Mouse (Mus musculus) kidney, embryonic 14.5 days (tissue): ENCODE measurements at regions not wholly inside any gene's neighbourhood (a gene's known extent, or its start where the extent isn't known, plus 50 kb on each side); places are given as distances from the start of the nearest gene placed in this dataset.

Experiments
- ATAC-seq: fragments of 200-750 bp; cut with Nextera tagmentation; 2 replicates; pipeline ENCODE4 v1.8.0; 2017; ENCODE audit warnings: moderate number of reproducible peaks, mild to moderate bottlenecking, moderate TSS enrichment, moderate library complexity; ENCODE audit not compliant: low FRiP score, low TSS enrichment
- H3K27ac ChIP-seq: fragments of 300-500 bp; sonication (generic); 2 replicates; pipeline ENCODE4 v1.5.1; 2014; ENCODE audit warnings: low read depth, mild to moderate bottlenecking, low read length, moderate library complexity, mixed read lengths
- H3K27me3 ChIP-seq: fragments of 300-500 bp; sonication (generic); 2 replicates; pipeline ENCODE4 v1.6.1; 2014; ENCODE audit warnings: mild to moderate bottlenecking, low read length; ENCODE audit not compliant: control insufficient read depth, insufficient read depth
- H3K36me3 ChIP-seq: fragments of 300-500 bp; sonication (generic); 2 replicates; pipeline ENCODE4 v1.6.1; 2014; ENCODE audit warnings: low read length, mixed read lengths; ENCODE audit not compliant: control insufficient read depth, insufficient read depth
- H3K4me1 ChIP-seq: fragments of 300-500 bp; sonication (generic); 2 replicates; pipeline ENCODE4 v1.6.1; 2014; ENCODE audit warnings: low read length, mixed read lengths; ENCODE audit not compliant: control insufficient read depth, insufficient read depth
- H3K4me2 ChIP-seq: fragments of 300-500 bp; sonication (generic); replicated peaks from 2 replicates; pipeline ENCODE4 v1.6.1; 2014; ENCODE audit warnings: low read depth, mild to moderate bottlenecking, low read length
- H3K4me3 ChIP-seq: fragments of 300-500 bp; sonication (generic); 2 replicates; pipeline ENCODE4 v1.5.1; 2014; ENCODE audit warnings: mild to moderate bottlenecking, low read length
- H3K9ac ChIP-seq: fragments of 300-500 bp; sonication (generic); 2 replicates; pipeline ENCODE4 v1.6.1; 2014; ENCODE audit warnings: low read depth, mild to moderate bottlenecking, low read length, moderate library complexity
- H3K9me3 ChIP-seq: fragments of 300-500 bp; sonication (generic); 2 replicates; pipeline ENCODE4 v1.6.1; 2016; ENCODE audit warnings: low read length; ENCODE audit not compliant: control insufficient read depth
- WGBS: fragments of 180-500 bp; shearing (Covaris S2); extraction: QIAGEN DNeasy Blood & Tissue Kit; methylation state at CpG from one replicate; pipeline ENCODE4 v1.1.7; 2014; 5-methylcytosine and 5-hydroxymethylcytosine counted together

DNA sequence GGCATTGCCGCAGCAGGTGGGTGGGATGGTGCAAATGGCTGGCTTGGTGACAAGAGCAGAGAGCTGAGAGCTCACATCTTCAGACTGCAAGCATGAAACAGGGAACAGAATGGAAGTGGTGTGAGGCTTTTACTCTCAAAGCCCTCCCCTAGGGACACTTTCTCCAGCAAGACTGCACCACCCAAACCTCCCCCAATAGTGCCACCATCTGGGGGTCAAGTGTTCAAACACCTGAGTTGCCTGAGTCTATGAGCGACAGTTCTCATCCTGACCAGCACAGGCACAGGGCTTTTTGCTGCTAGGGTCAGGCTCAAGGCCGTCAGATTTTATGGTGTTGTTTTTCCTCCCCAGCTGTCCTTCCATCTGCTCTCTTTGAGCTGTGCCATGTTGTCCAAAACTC is 337.9 kb upstream of the Eif4g2 start:
- no peak overlapping the region for H3K4me2 ChIP-seq
- 64% methylated on average over 3 of the region's 3 CpGs for WGBS

GRCm38 (mm10) chr7:111417735-111418134 is 334.9 kb upstream of the Eif4g2 start:
- ATAC-seq = no peak
- Histone ChIP-seq H3K27ac (no peak overlapping the region), H3K4me3 (no peak overlapping the region), H3K4me1 (0 out of 2 replicates have a peak, but pooled peaks cover 7% of the 10 kb centered on the region), H3K27me3 (no peaks in the 10 kb centered on the region), H3K9me3 (no peaks in the 10 kb centered on the region), H3K36me3 (no peaks in the 10 kb centered on the region), H3K9ac (no peak overlapping the region), H3K4me2 (no peak overlapping the region)
- WGBS = 38% methylated on average over 3 of the region's 3 CpGs

More for the DNA sequence above, 337.9 kb upstream of the Eif4g2 start:
- Histone ChIP-seq H3K27ac (no peak overlapping the region), H3K27me3 (no peaks in the 10 kb centered on the region), H3K4me3 (no peak overlapping the region), H3K9ac (no peak overlapping the region), H3K4me1 (no peaks in the 10 kb centered on the region), H3K36me3 (no peaks in the 10 kb centered on the region), H3K9me3 (no peaks in the 10 kb centered on the region)
- ATAC-seq = no peak

- no peaks in the 10 kb centered on the region for H3K36me3 ChIP-seq
- ATAC-seq = no peak
- H3K27me3 ChIP-seq = no peaks in the 10 kb centered on the region
- no peak overlapping the region for H3K4me2 ChIP-seq
- no peak overlapping the region for H3K27ac ChIP-seq
- no peak overlapping the region for H3K4me3 ChIP-seq
- 0 out of 2 replicates have a peak, but pooled peaks cover 8% of the 10 kb centered on the region for H3K4me1 ChIP-seq
- H3K9ac ChIP-seq = no peak overlapping the region
- 89% methylated on average over 6 of the region's 6 CpGs for WGBS
- no peaks in the 10 kb centered on the region for H3K9me3 ChIP-seq
Measured at GRCm38 (mm10) chr7:111416061-111416460, 333.2 kb upstream of the Eif4g2 start.

DNA sequence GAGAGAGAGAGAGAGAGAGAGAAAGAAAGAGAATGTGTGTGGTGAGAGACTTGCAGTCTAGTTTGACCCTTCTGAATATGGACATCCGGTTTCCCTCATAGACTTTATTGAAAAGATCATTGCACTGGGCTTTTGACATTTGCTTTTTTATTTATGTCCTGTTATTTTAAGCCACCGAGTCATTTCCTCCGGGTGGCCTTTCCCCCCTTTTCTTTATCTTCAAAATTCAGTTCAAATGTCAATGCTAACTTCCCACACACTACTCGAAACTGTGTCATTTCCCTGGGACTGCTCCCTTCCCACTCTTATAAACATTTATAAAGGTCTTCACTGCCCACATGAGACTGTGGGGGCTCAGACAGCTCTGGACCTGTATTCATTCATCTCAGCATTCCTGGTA is 330.9 kb upstream of the Eif4g2 start:
- Histone ChIP-seq H3K4me1 (0 out of 2 replicates have a peak, but pooled peaks cover 8% of the 10 kb centered on the region), H3K9me3 (no peaks in the 10 kb centered on the region), H3K9ac (no peak overlapping the region), H3K36me3 (no peaks in the 10 kb centered on the region), H3K4me2 (no peak overlapping the region), H3K27me3 (no peaks in the 10 kb centered on the region), H3K4me3 (no peak overlapping the region), H3K27ac (no peak overlapping the region; the same call in 1 of the 2 replicates)
- ATAC-seq = no peak
- WGBS = 47% methylated on average over 4 of the region's 4 CpGs

- H3K4me1 ChIP-seq = 0 out of 2 replicates have a peak, but pooled peaks cover 8% of the 10 kb centered on the region
- no peak for ATAC-seq
- H3K27ac ChIP-seq = no peak overlapping the region; the same call in 1 of the 2 replicates
- no peaks in the 10 kb centered on the region for H3K27me3 ChIP-seq
- H3K4me2 ChIP-seq = no peak overlapping the region
- H3K9ac ChIP-seq = no peak overlapping the region
- H3K9me3 ChIP-seq = no peaks in the 10 kb centered on the region
- no peak overlapping the region for H3K4me3 ChIP-seq
- no peaks in the 10 kb centered on the region for H3K36me3 ChIP-seq
- WGBS = 87% methylated on average over 2 of the region's 2 CpGs
Measured at GRCm38 (mm10) chr7:111412957-111413356, 330.1 kb upstream of the Eif4g2 start.

GRCm38 (mm10) chr7:111411386-111411960 is 328.6 kb upstream of the Eif4g2 start:
- Histone ChIP-seq H3K27me3 (no peaks in the 10 kb centered on the region), H3K4me2 (no peak overlapping the region), H3K36me3 (no peaks in the 10 kb centered on the region), H3K9ac (no peak overlapping the region), H3K4me1 (0 out of 2 replicates have a peak, but pooled peaks cover 8% of the 10 kb centered on the region), H3K27ac (no peak overlapping the region), H3K9me3 (no peaks in the 10 kb centered on the region), H3K4me3 (no peak overlapping the region)
- no peak for ATAC-seq
- WGBS = 85% methylated on average over 5 of the region's 5 CpGs

GRCm38 (mm10) chr7:111395972-111396371 is 313.1 kb upstream of the Eif4g2 start:
- no peaks in the 10 kb centered on the region for H3K27me3 ChIP-seq
- no peak overlapping the region for H3K27ac ChIP-seq
- H3K4me3 ChIP-seq = no peak overlapping the region
- H3K4me1 ChIP-seq = no peaks in the 10 kb centered on the region
- H3K4me2 ChIP-seq = no peak overlapping the region
- H3K9me3 ChIP-seq = no peaks in the 10 kb centered on the region; the same call in 1 of the 2 replicates
- WGBS = 87% methylated on average over 2 of the region's 2 CpGs
- no peak for ATAC-seq
- no peaks in the 10 kb centered on the region for H3K36me3 ChIP-seq
- no peak overlapping the region for H3K9ac ChIP-seq

GRCm38 (mm10) chr7:111395111-111395510 is 312.3 kb upstream of the Eif4g2 start:
- Histone ChIP-seq H3K27me3 (no peaks in the 10 kb centered on the region), H3K4me1 (no peaks in the 10 kb centered on the region), H3K4me3 (no peak overlapping the region), H3K36me3 (no peaks in the 10 kb centered on the region), H3K9ac (no peak overlapping the region), H3K9me3 (no peaks in the 10 kb centered on the region; the same call in 1 of the 2 replicates), H3K4me2 (no peak overlapping the region), H3K27ac (no peak overlapping the region)
- no peak for ATAC-seq
- 78% methylated on average over 6 of the region's 6 CpGs for WGBS

DNA sequence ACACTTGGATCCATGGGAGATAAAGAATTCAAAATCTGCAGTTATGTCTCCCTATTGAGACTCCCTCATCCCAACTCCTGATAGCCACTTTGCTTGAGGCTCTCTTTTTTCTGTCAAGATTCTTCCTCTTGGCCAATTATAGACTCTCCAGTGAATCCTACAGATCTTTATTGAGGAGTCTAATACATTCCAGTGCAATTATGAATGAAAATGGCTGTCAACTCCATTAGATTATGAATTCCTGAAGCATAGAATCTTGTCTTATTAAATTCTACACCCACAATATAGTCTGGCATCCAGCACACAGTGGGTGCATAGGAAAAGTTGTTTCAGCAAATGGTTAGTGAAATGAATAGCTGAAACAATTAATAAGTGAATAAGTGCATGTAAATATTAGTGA is 311.0 kb upstream of the Eif4g2 start:
- ATAC-seq = no peak
- Histone ChIP-seq H3K4me2 (no peak overlapping the region), H3K9ac (no peak overlapping the region), H3K4me1 (no peaks in the 10 kb centered on the region), H3K27me3 (no peaks in the 10 kb centered on the region), H3K36me3 (no peaks in the 10 kb centered on the region), H3K4me3 (no peak overlapping the region), H3K9me3 (no peaks in the 10 kb centered on the region), H3K27ac (no peak overlapping the region)
